In genomic region chr4:138465446-138465845, GRCm38 (mm10) we compare ENCODE assay signal across 10 mouse cellular contexts. TPM values are rescaled to one million over a fixed set of nuclear protein-coding genes. Genes with fewer than 3 reads are reported as not detected.
DNase-seq lines count a peak whose midpoint lies in the region; ATAC-seq and TF ChIP-seq lines count a peak whose summit lies in the region.
"Had no signal": no experiment of that assay in that cellular context is flagged by ENCODE, and none has a peak within 500 bp of the region (broad histone marks: within the 10 kb centered on the region; RNA-seq: fewer than 3 reads in every experiment).

No protein-coding gene starts in this region.

- 31% methylated on average over 8 of the region's 8 CpGs for WGBS in kidney, embryonic 14.5 days
- 37% methylated on average over 8 of the region's 8 CpGs for WGBS in midbrain, embryonic 10.5 days
- 48% methylated on average over 8 of the region's 8 CpGs for WGBS in midbrain, postnatal 0 days
- 45% methylated on average over 8 of the region's 8 CpGs for WGBS in intestine, embryonic 16.5 days
- WGBS in neural tube, embryonic 14.5 days, result 37% methylated on average over 8 of the region's 8 CpGs

- H3K27me3 ChIP-seq in kidney, embryonic 14.5 days (ENCODE audit: control insufficient read depth, insufficient read depth, low read length), result no peaks in the 10 kb centered on the region
- peaks cover 49% of the 10 kb centered on the region for H3K27me3 ChIP-seq in midbrain, embryonic 10.5 days (ENCODE audit: low read depth, poor library complexity, severe bottlenecking)
- no peaks in the 10 kb centered on the region for H3K27me3 ChIP-seq in midbrain, postnatal 0 days (ENCODE audit: insufficient read depth, low read length)
- H3K27me3 ChIP-seq in intestine, embryonic 16.5 days (replicated peaks; ENCODE audit: control insufficient read depth, insufficient read depth, low read length), result no peaks in the 10 kb centered on the region
- no peaks in the 10 kb centered on the region for H3K27me3 ChIP-seq in neural tube, embryonic 14.5 days (ENCODE audit: control insufficient read depth, insufficient read depth, low read length)
- H3K27me3 ChIP-seq: Patski had no signal

- H3K27ac ChIP-seq in kidney, embryonic 14.5 days (ENCODE audit: low read depth, low read length), result peak overlapping the region; percentile 95
- H3K27ac ChIP-seq in midbrain, embryonic 10.5 days (replicated peaks), result peak overlapping the region; percentile 93
- no peak overlapping the region for H3K27ac ChIP-seq in midbrain, postnatal 0 days (ENCODE audit: low read depth, low read length)
- H3K27ac ChIP-seq in intestine, embryonic 16.5 days (ENCODE audit: low read length), result peak overlapping the region; percentile 97
- peak overlapping the region; percentile 34 for H3K27ac ChIP-seq in neural tube, embryonic 14.5 days (ENCODE audit: low read depth, low read length)

- TF ChIP-seq CTCF in midbrain, postnatal 0 days (IDR thresholded peaks at IDR 0.05), result no peak

- DNase-seq in kidney, adult 8-10 months, result no peak
- DNase-seq in midbrain, embryonic 10.5 days (ENCODE audit: low spot score), result no peak
- no peak for DNase-seq in midbrain, postnatal 0 days (ENCODE audit: low spot score)
- DNase-seq in retina, postnatal 1 day, result no peak
- no peak for DNase-seq in thymus, adult 18-20 months
- DNase-seq: layer of hippocampus, postnatal 36 days had no signal

- H3K9ac ChIP-seq in kidney, embryonic 14.5 days (ENCODE audit: low read depth, low read length), result no peak overlapping the region
- H3K9ac ChIP-seq in midbrain, postnatal 0 days (replicated peaks; ENCODE audit: low read length, poor library complexity, severe bottlenecking), result no peak overlapping the region
- H3K9ac ChIP-seq in intestine, embryonic 16.5 days (ENCODE audit: low read depth, low read length), result 0 out of 2 replicates have a peak overlapping the region, but pooled peaks have one; percentile 53
- no peak overlapping the region for H3K9ac ChIP-seq in neural tube, embryonic 14.5 days (replicated peaks; ENCODE audit: low read depth, low read length)

- ATAC-seq in kidney, embryonic 14.5 days (ENCODE audit: low FRiP score, low TSS enrichment), result no peak
- ATAC-seq in midbrain, postnatal 0 days (ENCODE audit: low FRiP score), result no peak
- ATAC-seq in intestine, embryonic 16.5 days, result no peak
- no peak for ATAC-seq in neural tube, embryonic 14.5 days (ENCODE audit: low read depth)

- H3K4me1 ChIP-seq in kidney, embryonic 14.5 days (ENCODE audit: control insufficient read depth, insufficient read depth, low read length), result peaks cover 57% of the 10 kb centered on the region
- H3K4me1 ChIP-seq in midbrain, embryonic 10.5 days, result peaks cover 52% of the 10 kb centered on the region
- peaks cover 28% of the 10 kb centered on the region; the same call in 1 of the 2 replicates for H3K4me1 ChIP-seq in midbrain, postnatal 0 days (ENCODE audit: insufficient read depth, low read length)
- H3K4me1 ChIP-seq in intestine, embryonic 16.5 days (ENCODE audit: control insufficient read depth, insufficient read depth, low read length), result peaks cover 57% of the 10 kb centered on the region
- peaks cover 37% of the 10 kb centered on the region for H3K4me1 ChIP-seq in neural tube, embryonic 14.5 days (ENCODE audit: control insufficient read depth, insufficient read depth, low read length)

- H3K4me2 ChIP-seq in kidney, embryonic 14.5 days (replicated peaks; ENCODE audit: low read depth, low read length), result 0 out of 2 replicates have a peak overlapping the region, but pooled peaks have one; percentile 41
- H3K4me2 ChIP-seq in midbrain, postnatal 0 days (ENCODE audit: low read depth, low read length, poor library complexity, severe bottlenecking), result no peak overlapping the region
- H3K4me2 ChIP-seq in intestine, embryonic 16.5 days (ENCODE audit: low read depth, low read length), result no peak overlapping the region; the same call in 1 of the 2 replicates
- no peak overlapping the region for H3K4me2 ChIP-seq in neural tube, embryonic 14.5 days (ENCODE audit: low read depth, low read length)

- no peak overlapping the region for H3K4me3 ChIP-seq in kidney, embryonic 14.5 days (ENCODE audit: low read length)
- no peak overlapping the region; the same call in 1 of the 2 replicates for H3K4me3 ChIP-seq in midbrain, embryonic 10.5 days
- H3K4me3 ChIP-seq in midbrain, postnatal 0 days (ENCODE audit: low read depth, low read length), result no peak overlapping the region
- H3K4me3 ChIP-seq in intestine, embryonic 16.5 days (ENCODE audit: low read length), result no peak overlapping the region
- H3K4me3 ChIP-seq in neural tube, embryonic 14.5 days (ENCODE audit: low read depth, low read length), result no peak overlapping the region

- no peaks in the 10 kb centered on the region for H3K9me3 ChIP-seq in kidney, embryonic 14.5 days (ENCODE audit: control insufficient read depth, low read length)
- no peaks in the 10 kb centered on the region for H3K9me3 ChIP-seq in midbrain, embryonic 10.5 days (replicated peaks)
- H3K9me3 ChIP-seq in midbrain, postnatal 0 days (ENCODE audit: low read length), result no peaks in the 10 kb centered on the region
- no peaks in the 10 kb centered on the region for H3K9me3 ChIP-seq in intestine, embryonic 16.5 days (ENCODE audit: control insufficient read depth, low read length)
- H3K9me3 ChIP-seq in neural tube, embryonic 14.5 days (ENCODE audit: control insufficient read depth, low read length), result no peaks in the 10 kb centered on the region

- H3K36me3 ChIP-seq in kidney, embryonic 14.5 days (ENCODE audit: control insufficient read depth, insufficient read depth, low read length), result no peaks in the 10 kb centered on the region
- H3K36me3 ChIP-seq in midbrain, embryonic 10.5 days, result no peaks in the 10 kb centered on the region
- H3K36me3 ChIP-seq in midbrain, postnatal 0 days (ENCODE audit: insufficient read depth, low read length), result no peaks in the 10 kb centered on the region
- no peaks in the 10 kb centered on the region for H3K36me3 ChIP-seq in intestine, embryonic 16.5 days (ENCODE audit: control insufficient read depth, insufficient read depth, low read length)
- H3K36me3 ChIP-seq in neural tube, embryonic 14.5 days (ENCODE audit: control insufficient read depth, insufficient read depth, low read length), result no peaks in the 10 kb centered on the region

RNA-seq across cellular contexts. Expression of gene Camk2n1, which starts 11.3 kb away (rescaled TPM):
- 7.4 and 10.1 TPM in 2 replicates for polyA plus RNA-seq in kidney, embryonic 14.5 days (2014; fragmentation: Nextera tagmentation; extraction: Ambion mirVana)
- 3.3 and 3.9 TPM in 2 replicates for polyA plus RNA-seq in midbrain, embryonic 10.5 days (2016; fragmentation: Nextera tagmentation; extraction: Ambion mirVana)
- total RNA-seq in midbrain, postnatal 0 days (2014; rRNA removed), result 50.9 and 55.6 TPM in 2 replicates
- 25.0 and 29.2 TPM in 2 replicates for polyA plus RNA-seq in midbrain, postnatal 0 days (2015; fragmentation: Nextera tagmentation; extraction: Ambion mirVana)
- polyA plus RNA-seq in intestine, embryonic 16.5 days (2015; fragmentation: Nextera tagmentation; extraction: Ambion mirVana), result 3.5 and 3.6 TPM in 2 replicates
- 19.6 and 25.8 TPM in 2 replicates for polyA plus RNA-seq in neural tube, embryonic 14.5 days (2014; fragmentation: Nextera tagmentation; extraction: Ambion mirVana)

RNA-seq across cellular contexts. Expression of gene Mul1, which starts 31.0 kb away (rescaled TPM):
- polyA plus RNA-seq in kidney, embryonic 14.5 days (2014; fragmentation: Nextera tagmentation; extraction: Ambion mirVana), result 16.7 and 16.9 TPM in 2 replicates
- polyA plus RNA-seq in midbrain, embryonic 10.5 days (2016; fragmentation: Nextera tagmentation; extraction: Ambion mirVana), result 19.2 and 22.3 TPM in 2 replicates
- 32.6 and 35.2 TPM in 2 replicates for total RNA-seq in midbrain, postnatal 0 days (2014; rRNA removed)
- polyA plus RNA-seq in midbrain, postnatal 0 days (2015; fragmentation: Nextera tagmentation; extraction: Ambion mirVana), result 17.6 and 19.2 TPM in 2 replicates
- 32.7 and 35.3 TPM in 2 replicates for polyA plus RNA-seq in intestine, embryonic 16.5 days (2015; fragmentation: Nextera tagmentation; extraction: Ambion mirVana)
- polyA plus RNA-seq in neural tube, embryonic 14.5 days (2014; fragmentation: Nextera tagmentation; extraction: Ambion mirVana), result 15.3 and 18.6 TPM in 2 replicates
